Mouse (Mus musculus) ES-Bruce4 (cell line): Measurements from ENCODE around the gene Tnks2.

Source experiments
- CTCF ChIP-seq: IDR thresholded peaks from one replicate; pipeline ENCODE4 v1.8.1; 2011; ENCODE audit warnings: low read depth, low read length
- EP300 ChIP-seq: IDR thresholded peaks from 2 replicates; pipeline ENCODE4 v1.6.1; 2011; ENCODE audit warnings: low read depth, low read length; ENCODE audit not compliant: insufficient read depth
- POLR2A ChIP-seq: IDR thresholded peaks from one replicate; pipeline ENCODE4 v1.8.1; 2011; ENCODE audit warnings: low read length; ENCODE audit not compliant: insufficient read depth

GRCm38 (mm10) chr19:36792589-36792988 lies 41.4 kb upstream of the Tnks2 start:
- no peak for TF ChIP-seq CTCF
- TF ChIP-seq POLR2A, result no peak
- TF ChIP-seq EP300, result no peak
